Mouse (Mus musculus): ENCODE measurements around the gene Arhgap27.
"Not testable (repeated sequence)": the region's sequence is repeated elsewhere in the genome, so short reads cannot be mapped to it uniquely, and the experiment has no call there.

The Arhgap27 gene

GRCm38 (mm10) chr11:103314736-103315374 lies 48.6 kb downstream of the Arhgap27 start:
- POLR2A ChIA-PET = interaction anchor here in 2 of 4 experiments (1.1 to 2.0 kb wide), 3 partner anchors 8 to 390 kb away, joined by 3 to 6 read pairs (median 3); partner anchors contain the start of gene Kif18b (in 1 of the 2)
- CTCF ChIA-PET = interaction anchor here (0.5 to 3.7 kb wide), 9 partner anchors 10 to 893 kb away, joined by 3 to 14 read pairs (median 4); no protein-coding TSS in a partner anchor

- CTCF ChIA-PET = interaction anchor here in 1 of 4 experiments (0.8 kb wide), 1 partner anchor 9 kb away, joined by 3 read pairs; no protein-coding TSS in a partner anchor
- POLR2A ChIA-PET = no interaction called here
These were observed 50.0 kb downstream of the Arhgap27 start for GRCm38 (mm10) chr11:103313542-103313941.

DNA sequence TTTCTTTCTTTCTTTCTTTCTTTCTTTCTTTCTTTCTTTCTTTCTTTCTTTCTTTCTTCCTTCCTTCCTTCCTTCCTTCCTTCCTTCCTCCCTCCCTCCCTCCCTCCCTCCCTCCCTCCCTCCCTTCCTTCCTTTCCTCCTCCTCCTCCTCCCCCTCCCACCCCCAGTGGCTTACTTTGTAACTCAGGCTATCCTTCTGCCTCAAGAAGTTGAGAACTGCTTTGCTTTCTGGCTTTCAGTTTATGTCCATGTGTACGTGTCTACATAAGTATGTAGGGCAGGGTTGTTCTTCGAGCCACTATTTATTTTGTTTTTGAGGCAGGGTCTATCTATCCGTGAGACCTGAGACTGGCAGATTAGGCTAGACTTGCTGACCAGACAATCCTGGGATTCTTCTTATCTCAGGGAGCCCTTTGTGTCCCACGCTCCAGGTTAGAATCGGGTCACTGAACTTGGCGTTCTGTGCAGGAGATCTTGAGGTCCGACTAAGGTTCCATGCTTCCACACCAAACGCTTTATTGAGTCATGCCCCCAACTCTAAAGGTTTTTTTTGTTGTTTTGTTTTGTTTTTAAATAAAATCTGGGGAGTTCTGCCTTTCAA lies 50.7 kb downstream of the Arhgap27 start:
- CTCF ChIA-PET = interaction anchor here in 2 of 4 experiments (0.6 to 1.3 kb wide), 8 partner anchors 12 to 1064 kb away, joined by 3 to 7 read pairs (median 4); partner anchors contain the start of gene BC030867 (in 1 of the 2)

GRCm38 (mm10) chr11:103311960-103312611 lies 51.4 kb downstream of the Arhgap27 start:
- ChIA-PET CTCF (interaction anchor here in 3 of 4 experiments (0.6 to 1.4 kb wide), 12 partner anchors 13 to 1063 kb away, joined by 3 to 7 read pairs (median 4); partner anchors contain the start of gene BC030867 (in 1 of the 3)), POLR2A (interaction anchor here in 2 of 4 experiments (0.7 to 1.9 kb wide), 7 partner anchors 11 to 196 kb away, joined by 3 to 5 read pairs (median 4); partner anchors contain the start of gene Hexim1 (in 2 of the 2))

More for the DNA sequence above, 50.7 kb downstream of the Arhgap27 start:
- POLR2A ChIA-PET = interaction anchor here in 2 of 4 experiments (1.2 to 1.9 kb wide), 5 partner anchors 10 to 197 kb away, joined by 3 to 5 read pairs (median 4); partner anchors contain the start of gene Hexim1 (in 2 of the 2)

DNA sequence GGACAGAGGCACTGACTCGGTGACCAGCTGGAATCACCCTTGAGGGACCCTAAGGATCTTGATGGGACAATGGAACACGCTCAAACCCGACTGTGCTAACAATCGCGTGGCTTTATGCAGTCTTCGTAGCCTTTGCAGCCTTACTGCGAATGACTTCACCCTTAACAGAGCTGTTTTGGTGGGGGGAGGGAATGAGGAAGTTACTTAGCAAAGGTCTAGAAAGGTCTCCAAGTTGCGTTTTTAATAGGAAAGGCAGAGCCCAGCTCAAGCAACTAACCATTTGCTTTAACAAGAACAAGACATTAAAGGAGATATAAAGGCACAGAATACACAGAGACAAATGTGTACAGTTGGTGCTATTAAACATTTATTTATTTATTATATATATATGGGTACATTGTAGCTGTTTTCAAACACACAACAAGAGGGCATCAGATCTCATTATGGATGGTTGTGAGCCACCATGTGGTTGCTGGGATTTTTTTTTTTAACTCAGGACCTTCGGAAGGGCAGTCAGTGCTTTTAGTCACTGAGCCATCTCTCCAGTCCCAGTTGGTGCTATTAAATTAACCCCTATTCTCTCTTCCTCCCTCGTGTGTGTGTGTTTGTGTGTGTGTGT lies 53.4 kb downstream of the Arhgap27 start:
- ChIA-PET CTCF (interaction anchor here in 1 of 4 experiments (1.1 kb wide), 1 partner anchor 15 kb away, joined by 3 read pairs; no protein-coding TSS in a partner anchor), POLR2A (interaction anchor here in 1 of 4 experiments (1.6 kb wide), 1 partner anchor 13 kb away, joined by 3 read pairs; no protein-coding TSS in a partner anchor)

- ChIA-PET CTCF (no interaction called here), POLR2A (interaction anchor here in 1 of 4 experiments (0.9 kb wide), 1 partner anchor 192 kb away, joined by 3 read pairs; the partner anchor contains the start of gene Hexim1)
These were observed 55.6 kb downstream of the Arhgap27 start for GRCm38 (mm10) chr11:103307910-103308309.

- CTCF ChIA-PET = interaction anchor here in 1 of 4 experiments (0.6 kb wide), 1 partner anchor 19 kb away, joined by 3 read pairs; no protein-coding TSS in a partner anchor
- POLR2A ChIA-PET = interaction anchor here in 2 of 4 experiments (1.3 to 1.4 kb wide), 2 partner anchors 188 to 189 kb away, joined by 3 to 6 read pairs; partner anchors contain the start of gene Hexim1 (in 2 of the 2)
These were observed 59.0 kb downstream of the Arhgap27 start for GRCm38 (mm10) chr11:103304525-103304924.

- CTCF ChIA-PET = interaction anchor here in 2 of 4 experiments (0.7 to 1.0 kb wide), 3 partner anchors 36 to 301 kb away, joined by 3 to 4 read pairs (median 3); no protein-coding TSS in a partner anchor
- POLR2A ChIA-PET = interaction anchor here in 3 of 4 experiments (0.5 to 1.0 kb wide), 3 partner anchors 9 to 662 kb away, joined by 3 to 8 read pairs (median 4); no protein-coding TSS in a partner anchor
These were observed 68.7 kb downstream of the Arhgap27 start for GRCm38 (mm10) chr11:103294772-103295171.

DNA sequence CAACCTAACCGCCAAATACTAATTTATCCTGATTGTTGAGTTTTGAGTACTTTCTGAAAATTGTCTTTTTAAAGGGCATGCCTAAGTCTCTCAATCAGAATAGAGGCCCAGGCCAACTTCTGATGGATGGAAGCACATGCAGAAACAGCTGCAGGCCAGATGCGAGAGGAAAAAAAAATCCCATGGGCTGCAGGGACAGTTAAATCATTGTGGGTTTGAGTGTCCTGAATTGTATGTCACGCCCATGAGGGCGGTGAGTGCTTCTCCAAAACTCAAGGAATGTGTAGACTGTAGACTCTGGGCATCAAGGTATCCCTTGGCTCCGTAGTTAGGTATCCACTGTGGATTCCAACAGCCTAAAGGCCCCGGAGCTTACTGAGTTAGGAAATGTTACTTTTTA lies 69.4 kb downstream of the Arhgap27 start:
- ChIA-PET CTCF (interaction anchor here in 1 of 4 experiments (0.6 kb wide), 1 partner anchor 381 kb away, joined by 4 read pairs; no protein-coding TSS in a partner anchor), POLR2A (interaction anchor here in 1 of 4 experiments (0.7 to 1.0 kb wide), 2 partner anchors 9 to 473 kb away, joined by 3 to 5 read pairs; no protein-coding TSS in a partner anchor)

DNA sequence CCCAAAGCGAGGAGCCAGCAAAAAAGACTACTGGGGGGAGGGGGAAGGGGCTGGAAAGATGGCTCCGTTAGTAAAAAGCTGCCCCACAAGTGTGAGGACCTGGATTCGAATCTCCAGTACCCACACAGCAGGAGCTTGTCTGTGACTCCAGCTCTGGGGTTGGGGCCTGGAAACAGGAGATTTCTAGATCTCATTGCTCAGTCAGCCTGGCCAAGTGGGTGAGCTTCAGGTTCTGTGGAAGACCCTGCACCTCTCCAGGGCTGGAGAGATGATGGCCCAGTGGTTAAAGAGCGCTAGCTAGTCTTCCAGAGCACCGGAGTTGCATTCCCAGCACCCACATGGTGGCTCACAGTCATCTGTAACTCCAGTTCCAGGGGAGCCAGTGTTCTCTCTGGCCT lies 70.6 kb downstream of the Arhgap27 start:
- ChIA-PET POLR2A (interaction anchor here in 3 of 4 experiments (0.8 to 2.1 kb wide), 4 partner anchors 9 to 177 kb away, joined by 3 to 5 read pairs (median 3); partner anchors contain the start of gene Hexim1 (in 1 of the 3)), CTCF (interaction anchor here in 1 of 4 experiments (0.6 kb wide), 1 partner anchor 43 kb away, joined by 3 read pairs; no protein-coding TSS in a partner anchor)

DNA sequence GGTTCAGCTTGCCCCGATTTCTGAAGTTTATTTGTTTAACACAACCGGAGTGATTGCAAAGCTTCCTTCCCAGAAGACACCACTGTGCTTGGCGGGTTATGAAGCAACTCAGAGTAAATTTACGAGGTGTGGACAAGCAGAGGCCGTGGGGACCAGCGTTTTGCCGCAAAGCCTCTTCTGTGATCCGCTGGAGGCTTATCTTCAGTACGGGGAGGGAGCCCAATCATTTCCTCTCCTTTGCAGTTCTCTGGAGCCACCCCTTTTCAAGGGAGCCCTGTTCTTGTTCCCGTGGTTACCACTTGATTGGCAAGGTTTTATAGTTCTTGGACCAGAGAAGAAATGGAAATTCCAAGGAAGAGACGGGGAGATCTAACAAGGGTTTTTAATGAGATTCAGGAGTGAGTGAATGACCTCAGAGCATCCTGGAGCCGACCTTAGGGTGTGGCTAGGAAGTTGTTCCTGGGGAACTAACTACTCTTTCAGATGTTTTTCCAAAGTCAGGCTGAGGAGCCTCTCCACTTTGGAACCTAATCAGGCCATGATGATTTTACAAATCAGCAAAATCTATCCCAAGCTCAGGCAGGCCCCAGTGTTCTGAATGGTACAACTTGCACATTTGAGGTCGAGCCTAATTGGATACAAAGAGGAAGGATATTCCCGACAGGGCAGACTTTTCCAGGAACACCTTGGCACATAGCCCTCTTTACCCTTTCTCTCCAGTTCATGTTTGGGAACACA lies 71.2 kb downstream of the Arhgap27 start:
- ChIA-PET POLR2A (interaction anchor here (0.7 to 2.1 kb wide), 6 partner anchors 9 to 176 kb away, joined by 3 to 6 read pairs (median 3); partner anchors contain the start of genes Arhgap27 (in 1 of the 4) and Hexim1 (in 1 of the 4)), CTCF (interaction anchor here in 1 of 4 experiments (0.6 kb wide), 1 partner anchor 42 kb away, joined by 3 read pairs; no protein-coding TSS in a partner anchor)

GRCm38 (mm10) chr11:103290841-103291240 lies 72.7 kb downstream of the Arhgap27 start:
- POLR2A ChIA-PET = interaction anchor here in 1 of 4 experiments (1.0 kb wide), 1 partner anchor 10 kb away, joined by 3 read pairs; no protein-coding TSS in a partner anchor
- CTCF ChIA-PET = not testable (repeated sequence)

- ChIA-PET CTCF (interaction anchor here in 2 of 4 experiments (0.5 to 1.6 kb wide), 5 partner anchors 23 to 129 kb away, joined by 3 to 4 read pairs (median 3); no protein-coding TSS in a partner anchor), POLR2A (interaction anchor here in 3 of 4 experiments (0.6 to 1.8 kb wide), 11 partner anchors 9 to 468 kb away, joined by 3 to 6 read pairs (median 4); partner anchors contain the start of genes Hexim1 (in 2 of the 3) and Map3k14 (in 1 of the 3))
These were observed 75.1 kb downstream of the Arhgap27 start for GRCm38 (mm10) chr11:103288291-103288963.

- CTCF ChIA-PET = interaction anchor here in 1 of 4 experiments (0.6 kb wide), 1 partner anchor 38 kb away, joined by 3 read pairs; no protein-coding TSS in a partner anchor
- POLR2A ChIA-PET = no interaction called here
These were observed 76.6 kb downstream of the Arhgap27 start for GRCm38 (mm10) chr11:103286910-103287309.

- ChIA-PET CTCF (interaction anchor here in 3 of 4 experiments (0.5 to 1.1 kb wide), 3 partner anchors 11 to 19 kb away, joined by 3 to 6 read pairs (median 3); partner anchors contain the start of gene Map3k14 (in 1 of the 3)), POLR2A (interaction anchor here in 3 of 4 experiments (0.6 to 1.4 kb wide), 4 partner anchors 10 to 153 kb away, joined by 3 read pairs; partner anchors contain the start of genes Hexim2 (in 1 of the 3) and Map3k14 (in 1 of the 3))
These were observed 77.5 kb downstream of the Arhgap27 start for GRCm38 (mm10) chr11:103285951-103286350.

Data from embryonic stem cell, embryonic (primary cell).